Comparison of ENCODE assay signal across 25 mouse cellular contexts in the genomic region with DNA sequence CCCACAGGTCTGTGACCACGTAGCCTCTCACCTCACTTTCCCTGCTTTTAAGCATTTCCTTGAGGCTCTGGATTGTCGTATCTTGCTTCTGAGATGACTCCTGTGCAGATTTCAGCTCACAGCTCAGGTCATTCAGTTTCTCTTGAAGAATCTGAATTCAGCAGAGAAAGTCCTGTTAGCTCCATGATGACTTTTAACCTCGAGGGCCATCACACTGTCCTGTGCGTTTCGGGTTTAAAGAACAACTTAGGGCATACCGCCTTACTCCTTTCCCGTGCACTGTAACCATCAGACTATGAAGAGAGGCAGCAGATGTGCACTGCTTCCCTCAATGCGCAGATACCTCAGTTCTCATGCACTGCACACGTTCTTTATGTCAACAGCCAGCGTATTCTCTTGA.
DNase-seq lines count a peak whose midpoint lies in the region; ATAC-seq and TF ChIP-seq lines count a peak whose summit lies in the region.
"Had no signal": no experiment of that assay in that cellular context is flagged by ENCODE, and none has a peak within 500 bp of the region (broad histone marks: within the 10 kb centered on the region; RNA-seq: fewer than 3 reads in every experiment).

No protein-coding gene starts in this region.

- DNase-seq in kidney, adult 9 months = peak; percentile 42
- no peak for DNase-seq in kidney, postnatal 25 days
- no peak for DNase-seq in left cerebral cortex, postnatal 10 days (ENCODE audit: extremely low spot score in 1 of 2, low spot score in 2 of 2)
- DNase-seq: adrenal gland, postnatal 25 days; B cell, adult 2 months; cerebellum, adult 18-20 months; cerebellum, postnatal 14 days; forebrain, postnatal 0 days; heart, postnatal 10 days; layer of hippocampus, adult 9-11 months; lung, postnatal 36 days; thymus, postnatal 4 days had no signal

- 91% methylated on average over 10 of the region's 10 CpGs for WGBS in intestine, embryonic 16.5 days
- WGBS in kidney, embryonic 16.5 days = 95% methylated on average over 10 of the region's 10 CpGs
- 92% methylated on average over 10 of the region's 10 CpGs for WGBS in small intestine, adult 2 months

- H3K9ac ChIP-seq in intestine, embryonic 16.5 days (ENCODE audit: low read depth, low read length) = no peak overlapping the region
- H3K9ac ChIP-seq in kidney, embryonic 16.5 days (replicated peaks; ENCODE audit: low read length) = no peak overlapping the region
- H3K9ac ChIP-seq: forebrain, postnatal 0 days; heart, embryonic 13.5 days; hindbrain, embryonic 15.5 days; limb, embryonic 12.5 days; liver, embryonic 14.5 days; neural tube, embryonic 12.5 days had no signal

- intact Hi-C loops in left cerebral cortex, postnatal 10 days (cut with DNase I) = no loop called here

- no peak overlapping the region for H3K4me2 ChIP-seq in intestine, embryonic 16.5 days (ENCODE audit: low read depth, low read length)
- no peak overlapping the region for H3K4me2 ChIP-seq in kidney, embryonic 16.5 days (replicated peaks; ENCODE audit: low read depth, low read length)
- H3K4me2 ChIP-seq: heart, embryonic 13.5 days; hindbrain, embryonic 15.5 days; limb, embryonic 12.5 days; midbrain, embryonic 11.5 days; neural tube, embryonic 12.5 days had no signal

- ATAC-seq in intestine, embryonic 16.5 days = no peak
- no peak for ATAC-seq in kidney, embryonic 16.5 days (ENCODE audit: low FRiP score, low TSS enrichment)
- ATAC-seq: forebrain, postnatal 0 days; inflammation-experienced regulatory T-cells, adult 6 months; midbrain, embryonic 16.5 days had no signal

- no peak for TF ChIP-seq CTCF in small intestine, adult 2 months (IDR thresholded peaks at IDR 0.05; ENCODE audit: extremely low read depth, insufficient read length, insufficient replicate concordance, low read depth, low read length)

- H3K4me1 ChIP-seq in intestine, embryonic 16.5 days (ENCODE audit: control insufficient read depth, insufficient read depth, low read length) = peaks cover 12% of the 10 kb centered on the region; the same call in 1 of the 2 replicates
- H3K4me1 ChIP-seq in kidney, embryonic 16.5 days (ENCODE audit: insufficient read depth, low read length) = no peaks in the 10 kb centered on the region
- H3K4me1 ChIP-seq in small intestine, adult 2 months (ENCODE audit: control insufficient read depth, insufficient read depth, insufficient read length, low read length) = peaks cover 14% of the 10 kb centered on the region; the same call in 1 of the 2 replicates
- H3K4me1 ChIP-seq: hindbrain, embryonic 10.5 days; neural tube, embryonic 12.5 days had no signal

- no peak overlapping the region for H3K4me3 ChIP-seq in intestine, embryonic 16.5 days (ENCODE audit: low read length)
- no peak overlapping the region for H3K4me3 ChIP-seq in kidney, embryonic 16.5 days (ENCODE audit: low read length)
- H3K4me3 ChIP-seq in small intestine, adult 2 months (ENCODE audit: low read depth, low read length) = no peak overlapping the region
- H3K4me3 ChIP-seq: erythroblast, embryonic 14.5 days; heart, embryonic 13.5 days; hindbrain, embryonic 10.5 days; hindbrain, embryonic 15.5 days; limb, embryonic 12.5 days; neural tube, embryonic 12.5 days had no signal

- H3K27me3 ChIP-seq in intestine, embryonic 16.5 days (replicated peaks; ENCODE audit: control insufficient read depth, insufficient read depth, low read length) = no peaks in the 10 kb centered on the region
- no peaks in the 10 kb centered on the region for H3K27me3 ChIP-seq in kidney, embryonic 16.5 days (ENCODE audit: insufficient read depth, low read length)
- no peaks in the 10 kb centered on the region for H3K27me3 ChIP-seq in small intestine, adult 2 months (ENCODE audit: control insufficient read depth, insufficient read depth, low read length)
- H3K27me3 ChIP-seq: heart, embryonic 13.5 days; hindbrain, embryonic 15.5 days; limb, embryonic 12.5 days; neural tube, embryonic 12.5 days had no signal

- H3K9me3 ChIP-seq in intestine, embryonic 16.5 days (ENCODE audit: control insufficient read depth, low read length) = no peaks in the 10 kb centered on the region
- H3K9me3 ChIP-seq in kidney, embryonic 16.5 days (ENCODE audit: low read length) = no peaks in the 10 kb centered on the region
- H3K9me3 ChIP-seq: heart, embryonic 13.5 days; hindbrain, embryonic 10.5 days; hindbrain, embryonic 15.5 days; limb, embryonic 12.5 days; neural tube, embryonic 12.5 days had no signal

- H3K27ac ChIP-seq in intestine, embryonic 16.5 days (ENCODE audit: low read length) = peak overlapping the region; percentile 82
- peak overlapping the region; percentile 70; the same call in 1 of the 2 replicates for H3K27ac ChIP-seq in kidney, embryonic 16.5 days (ENCODE audit: low read length)
- H3K27ac ChIP-seq in small intestine, adult 2 months (ENCODE audit: insufficient read depth, low read depth, low read length) = peak overlapping the region; percentile 83
- H3K27ac ChIP-seq: heart, embryonic 13.5 days; hindbrain, embryonic 10.5 days; hindbrain, embryonic 15.5 days; limb, embryonic 12.5 days; liver, embryonic 14.5 days; neural tube, embryonic 12.5 days had no signal

- TF ChIP-seq POLR2A in small intestine, adult 2 months (IDR thresholded peaks at IDR 0.05; ENCODE audit: low read depth, low read length) = no peak

- H3K36me3 ChIP-seq in intestine, embryonic 16.5 days (ENCODE audit: control insufficient read depth, insufficient read depth, low read length) = peaks cover 25% of the 10 kb centered on the region
- peaks cover 40% of the 10 kb centered on the region for H3K36me3 ChIP-seq in kidney, embryonic 16.5 days (ENCODE audit: insufficient read depth, low read length)
- peaks cover 52% of the 10 kb centered on the region for H3K36me3 ChIP-seq in small intestine, adult 2 months (ENCODE audit: control insufficient read depth, insufficient read depth, low read length)
